Comparison of ENCODE assay signal across 13 mouse cellular contexts in genomic region chr7:58641916-58642315, GRCm38 (mm10).
"Had no signal": no experiment of that assay in that cellular context is flagged by ENCODE, and none has a peak within 500 bp of the region (broad histone marks: within the 10 kb centered on the region; RNA-seq: fewer than 3 reads in every experiment).

No protein-coding gene starts in this region.

- DNase-seq: lung, adult 18-20 months; lung, embryonic 14.5 days; lung, postnatal 10 days; lung, postnatal 4 days; midbrain, embryonic 14.5 days; retina, postnatal 1 day; right cerebral cortex, adult 18-20 months; right cerebral cortex, postnatal 25 days; right cerebral cortex, postnatal 4 days; spleen, adult 18-20 months; thymus, adult 18-20 months; thymus, postnatal 14 days; thymus, postnatal 36 days had no signal
